Mouse (Mus musculus) left cerebral cortex, adult 9 months (tissue): Measurements from ENCODE around the gene Polr1c.

Experiments used
- DNase-seq, 2 experiments: peaks; one replicate each; pipeline ENCODE4 v3.0.0; 2022; ENCODE audit warnings: low spot score in 2 of 2

The Polr1c gene

DNA sequence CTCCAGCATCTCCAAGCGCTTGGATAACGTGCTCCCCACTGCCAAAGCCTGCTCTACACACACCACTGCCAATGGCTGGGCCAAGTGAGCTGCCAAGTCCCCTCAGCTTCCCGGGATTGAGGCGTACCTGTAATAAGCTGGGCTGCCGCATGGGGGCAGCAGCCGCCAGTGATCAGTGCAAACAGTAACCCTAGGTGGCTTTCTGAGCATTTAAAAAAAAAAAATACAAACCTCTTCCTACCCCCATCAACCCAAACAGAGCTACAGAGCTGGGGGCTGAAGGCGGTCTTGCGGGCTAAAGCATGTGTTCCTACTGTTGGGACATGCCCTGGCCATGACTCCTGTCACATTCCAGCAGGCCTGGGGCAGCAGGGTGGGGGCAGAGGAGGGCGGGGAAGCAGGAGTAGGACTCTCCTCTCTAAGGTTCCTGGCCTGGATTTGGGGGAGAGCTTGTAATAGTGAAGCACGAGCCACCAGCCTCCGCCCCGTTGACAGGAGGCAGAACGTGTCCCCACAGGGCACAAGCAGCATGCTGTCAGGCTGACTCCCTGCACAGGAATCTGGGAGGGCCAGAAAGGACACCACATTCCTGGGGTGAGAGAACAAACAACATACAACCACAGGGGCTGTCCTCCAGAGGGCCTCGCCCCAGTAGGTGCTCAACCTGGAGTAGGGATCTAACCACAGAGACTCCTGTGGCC is 18.2 kb upstream of the Polr1c start:
- peak in 1 of 2 experiments; percentile 88 for DNase-seq

DNA sequence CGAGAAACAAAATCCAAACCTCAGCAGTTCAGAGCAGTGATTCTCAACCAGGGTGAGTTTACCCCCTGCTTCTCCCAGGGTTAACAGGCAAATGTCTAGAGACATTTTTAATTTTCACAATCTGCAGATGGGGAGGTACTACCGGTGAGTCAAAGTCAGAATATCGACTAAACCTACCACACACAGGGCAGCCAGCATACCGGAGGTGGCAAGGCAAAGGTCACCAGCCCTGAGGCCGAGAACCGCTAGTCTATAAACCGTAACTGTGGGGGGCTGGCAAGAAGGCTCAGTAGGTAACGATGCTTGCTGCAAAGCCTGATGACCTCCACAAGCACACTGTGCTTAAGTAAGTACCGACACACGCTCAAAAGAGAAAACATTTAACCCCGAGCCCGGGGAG is 17.6 kb upstream of the Polr1c start:
- DNase-seq, result no peak

DNA sequence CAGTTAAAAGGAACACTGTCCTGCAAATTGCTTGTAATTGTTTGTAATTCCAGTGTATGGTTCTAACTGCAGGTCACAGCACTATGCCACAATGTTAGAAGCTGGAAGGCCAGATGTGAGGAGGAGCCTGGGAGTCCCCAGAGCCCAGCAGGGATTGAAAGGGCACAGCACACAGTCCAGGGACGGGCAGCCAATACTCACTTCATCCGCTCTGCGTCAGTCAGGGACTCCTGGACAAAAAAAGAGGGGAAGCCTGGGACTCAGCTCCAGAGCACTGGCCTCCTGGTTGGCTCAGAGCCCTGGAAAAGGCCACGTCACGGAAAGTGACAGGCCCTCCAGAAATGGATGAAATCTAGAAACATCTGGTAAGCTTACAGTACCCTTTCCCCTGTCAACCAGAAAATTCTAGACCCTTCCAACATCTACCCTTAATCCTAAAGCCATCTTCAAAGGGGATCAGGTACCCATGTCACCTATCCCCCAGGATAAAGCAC is 14.4 kb upstream of the Polr1c start:
- no peak for DNase-seq

DNA sequence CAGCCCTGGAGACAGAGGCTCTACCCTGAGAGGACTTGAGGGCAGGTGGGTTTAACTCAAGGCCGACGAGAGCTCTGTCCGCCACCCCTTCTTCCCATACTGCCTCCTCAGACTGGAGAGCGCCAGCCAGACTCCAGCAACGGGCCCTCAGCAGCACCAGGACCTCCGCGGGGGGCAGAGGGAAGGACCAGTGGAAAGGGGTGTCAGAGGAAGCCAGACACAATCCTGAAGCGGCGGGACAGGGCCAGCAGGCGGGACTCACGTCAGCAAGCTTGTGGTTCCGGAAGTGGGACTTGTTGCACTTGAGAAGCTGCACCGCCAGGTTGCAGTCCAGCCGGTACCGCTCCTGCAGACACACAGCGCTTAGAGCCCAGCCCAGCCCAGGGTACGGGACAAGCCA is 11.8 kb upstream of the Polr1c start:
- no peak for DNase-seq

DNA sequence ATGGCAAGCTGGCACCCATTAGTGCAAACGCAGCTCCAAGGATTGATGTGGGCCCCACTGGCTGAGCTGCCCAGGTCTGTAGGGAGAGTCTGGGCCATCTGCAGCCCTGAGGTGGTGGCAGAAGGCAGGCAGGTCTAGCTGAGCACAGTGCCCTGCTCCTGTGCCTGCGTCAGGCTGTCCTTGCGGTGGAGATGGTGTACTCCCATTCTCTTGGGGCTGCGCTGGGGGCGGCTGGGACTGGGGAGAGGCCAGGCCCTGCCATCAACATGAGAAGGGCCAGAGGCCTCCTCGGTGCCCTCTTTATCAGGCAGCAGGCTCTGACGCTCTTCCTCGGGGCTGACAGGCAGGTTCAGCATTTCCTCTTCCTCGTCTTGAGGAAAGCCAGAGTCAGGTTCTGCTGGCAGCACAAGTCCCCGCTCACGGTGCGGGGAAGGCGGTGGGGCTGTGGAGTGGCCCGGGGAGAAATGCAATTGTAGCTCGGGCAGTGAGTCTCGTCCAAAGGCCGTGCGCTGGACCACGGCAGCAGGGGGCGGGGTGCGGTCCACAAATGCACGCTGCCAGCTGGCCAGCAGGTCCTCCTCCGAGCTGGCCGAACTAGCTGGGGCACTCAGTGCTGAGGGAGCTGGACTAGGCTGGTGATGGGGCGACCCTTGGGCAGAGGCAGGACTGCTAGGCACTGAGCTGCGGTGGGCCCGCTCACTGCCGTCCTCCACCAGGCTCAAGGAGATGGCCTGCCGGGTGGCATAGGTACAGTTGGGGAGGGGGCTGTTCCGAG is 10.6 kb upstream of the Polr1c start:
- DNase-seq, result no peak

DNA sequence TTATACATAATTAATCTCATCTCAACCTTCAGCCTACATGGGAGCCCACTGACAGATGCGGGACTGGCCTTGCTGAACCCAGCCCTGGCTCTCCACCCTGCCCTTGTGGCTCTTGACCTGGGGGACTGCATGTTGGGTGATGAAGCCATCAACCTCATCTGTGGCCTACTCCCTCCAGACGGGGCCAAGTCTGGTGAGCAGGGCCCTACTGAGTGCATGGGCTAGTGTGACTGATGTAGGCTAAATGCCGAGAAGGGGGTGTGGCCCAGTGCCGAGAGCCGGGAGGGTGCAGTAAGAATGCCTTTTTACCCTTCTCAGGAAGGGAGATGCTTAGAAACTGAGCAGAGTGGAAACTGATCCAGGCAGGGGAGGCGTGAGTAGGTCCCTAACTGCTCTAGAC is 7.3 kb upstream of the Polr1c start:
- DNase-seq, result no peak

DNA sequence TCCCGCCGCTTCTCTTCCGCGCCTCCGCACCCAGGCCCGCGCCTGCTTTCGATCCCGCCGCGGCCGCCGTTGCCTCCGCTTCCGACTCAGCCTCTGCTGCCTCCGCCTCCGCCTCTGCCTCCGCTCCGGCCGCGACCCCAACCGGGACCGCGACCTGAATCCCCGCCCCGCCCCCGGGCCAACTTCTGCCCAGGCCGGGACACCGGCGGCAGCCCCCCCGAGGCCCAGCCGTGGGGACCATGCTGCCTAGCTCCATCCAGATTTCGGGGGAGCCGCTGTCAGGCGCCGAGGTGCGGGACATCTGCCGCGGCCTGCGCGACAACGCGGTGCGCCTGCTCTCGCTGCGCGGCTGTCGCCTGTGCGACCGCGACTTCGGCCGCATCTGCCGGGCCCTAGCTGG is 6.3 kb upstream of the Polr1c start:
- DNase-seq, result no peak

DNA sequence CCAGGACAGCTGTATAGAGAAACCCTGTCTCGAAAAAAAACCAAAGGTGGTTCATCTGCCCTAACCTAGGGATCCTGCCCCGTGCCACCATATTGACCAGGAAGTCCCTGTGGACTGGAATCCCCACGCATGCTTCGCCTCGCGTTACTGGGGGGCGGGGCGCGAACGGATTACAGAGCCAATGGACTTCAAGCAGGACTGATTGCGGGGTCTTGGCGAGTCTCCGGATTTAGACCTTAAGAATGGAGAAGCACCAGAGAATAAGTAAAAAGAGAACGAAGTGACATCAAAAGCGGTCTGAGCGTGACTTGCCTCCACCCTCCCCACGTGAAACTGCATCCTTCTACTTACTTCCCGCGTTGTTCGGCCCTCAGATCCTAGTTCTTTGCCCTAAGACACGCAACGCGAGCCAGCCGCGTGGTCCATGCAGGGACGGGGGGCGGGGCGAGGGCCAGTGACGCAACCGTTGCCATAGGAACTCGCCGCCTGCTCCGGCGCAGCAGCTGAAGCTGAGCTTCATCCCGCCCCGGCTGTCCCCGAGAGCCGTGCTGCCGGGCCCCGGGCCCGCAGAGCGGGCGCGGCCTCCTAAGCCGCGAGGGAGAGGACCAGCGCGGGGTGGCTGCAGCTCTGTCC is 5.7 kb upstream of the Polr1c start, which contains the start of gene Lrrc73:
Lrrc73 (plus strand) TSS at position 80 of the 633 bp plus-strand sequence.
- peak; percentile 82 to 93 for DNase-seq

DNA sequence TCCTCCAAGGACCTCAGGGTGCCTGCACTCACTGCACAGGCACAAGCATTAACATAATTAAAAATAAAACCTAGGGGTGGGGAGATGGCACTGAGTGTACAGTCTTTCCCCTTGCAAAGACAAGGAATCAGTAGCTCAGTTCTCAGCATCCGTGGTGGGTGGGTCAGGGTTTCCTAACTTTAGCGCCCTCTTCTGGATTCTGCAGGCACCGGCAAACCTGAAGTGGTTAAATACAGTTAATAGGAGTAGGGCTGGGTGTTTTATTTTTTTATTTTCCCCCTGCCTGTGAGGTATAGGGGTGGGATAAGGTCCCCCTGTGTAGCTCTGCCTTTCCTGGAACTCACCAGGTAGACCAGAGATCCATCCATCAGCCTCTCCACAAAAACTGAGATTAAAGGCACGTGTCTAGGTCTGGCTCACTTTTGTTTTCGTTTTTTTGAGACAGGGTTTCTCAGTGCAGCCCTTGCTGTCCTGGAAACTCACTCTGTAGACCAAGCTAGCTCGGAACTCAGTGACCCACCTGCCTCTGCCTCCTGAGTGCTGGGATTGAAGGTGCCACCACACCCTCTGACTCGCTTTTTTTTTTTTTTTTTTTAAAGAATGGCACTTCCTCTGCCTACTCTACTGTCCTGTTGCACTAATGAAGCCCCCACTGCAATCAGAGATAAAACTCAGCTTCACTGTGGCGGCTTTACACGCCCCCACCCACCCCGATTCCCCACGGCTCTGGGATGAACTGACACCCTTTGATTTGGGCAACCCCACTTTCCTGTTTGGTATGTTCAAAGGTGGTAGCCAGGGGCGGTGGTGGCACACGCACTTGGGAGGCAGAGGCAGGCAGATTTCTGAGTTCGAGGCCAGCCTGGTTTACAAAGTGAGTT is 5.0 kb upstream of the Polr1c start:
- DNase-seq, result peak in 1 of 2 experiments; percentile 65

DNA sequence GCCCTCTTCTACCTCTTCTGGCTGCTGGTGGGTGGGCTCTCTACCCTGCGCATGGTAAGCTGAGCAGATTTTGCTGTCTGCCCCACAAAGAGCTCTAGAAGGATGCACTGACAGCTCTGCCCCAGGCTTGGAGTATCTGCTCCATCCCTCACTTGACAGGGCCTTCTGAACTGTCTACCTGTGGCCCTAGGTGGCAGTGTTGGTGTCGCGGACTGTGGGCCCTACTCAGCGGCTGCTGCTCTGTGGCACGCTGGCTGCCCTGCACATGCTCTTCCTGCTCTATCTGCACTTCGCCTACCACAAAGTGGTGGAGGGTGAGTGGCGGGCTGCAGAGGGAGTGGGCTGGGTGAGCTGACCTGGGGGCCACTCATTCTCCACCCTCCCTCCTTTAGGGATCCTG is 3.3 kb upstream of the Polr1c start:
- no peak for DNase-seq

DNA sequence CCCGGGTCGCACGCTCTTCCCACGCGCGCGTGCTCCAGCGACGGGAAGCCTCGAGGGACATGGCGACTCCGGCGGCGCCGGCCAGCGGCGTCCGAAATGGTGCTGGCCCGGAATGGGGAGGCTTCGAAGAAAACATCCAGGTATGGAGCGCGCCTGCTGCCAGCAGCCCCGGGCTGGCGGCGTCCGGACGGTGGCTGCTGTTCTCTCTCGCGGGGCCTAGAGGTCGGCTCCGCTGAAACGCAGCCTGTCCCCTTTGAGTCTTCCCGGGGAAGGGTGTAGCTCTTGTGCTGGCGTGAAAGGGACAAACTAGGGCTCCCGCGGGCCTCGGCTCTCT is 302 bp upstream of the Polr1c start:
- no peak for DNase-seq

DNA sequence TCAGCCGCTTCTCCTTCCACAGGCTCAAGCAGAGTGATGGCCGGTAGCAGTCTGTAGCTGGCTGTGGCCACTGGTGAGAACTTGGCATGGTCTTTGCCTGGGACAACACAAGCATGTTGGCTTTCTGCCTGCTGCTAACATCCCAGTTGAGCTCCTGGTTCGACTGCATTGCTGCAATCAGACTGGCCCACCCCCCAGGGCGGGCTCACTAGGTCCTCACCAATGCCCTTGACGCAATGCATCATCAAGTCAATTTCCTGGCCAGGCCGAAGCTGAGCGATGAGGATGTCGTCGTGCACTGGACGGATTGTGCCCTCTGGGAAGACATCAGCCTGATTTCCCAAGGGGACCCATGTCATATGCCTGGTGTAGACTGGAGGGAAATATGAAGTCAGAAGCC is 3.3 kb downstream of the Polr1c start:
- DNase-seq, result no peak

DNA sequence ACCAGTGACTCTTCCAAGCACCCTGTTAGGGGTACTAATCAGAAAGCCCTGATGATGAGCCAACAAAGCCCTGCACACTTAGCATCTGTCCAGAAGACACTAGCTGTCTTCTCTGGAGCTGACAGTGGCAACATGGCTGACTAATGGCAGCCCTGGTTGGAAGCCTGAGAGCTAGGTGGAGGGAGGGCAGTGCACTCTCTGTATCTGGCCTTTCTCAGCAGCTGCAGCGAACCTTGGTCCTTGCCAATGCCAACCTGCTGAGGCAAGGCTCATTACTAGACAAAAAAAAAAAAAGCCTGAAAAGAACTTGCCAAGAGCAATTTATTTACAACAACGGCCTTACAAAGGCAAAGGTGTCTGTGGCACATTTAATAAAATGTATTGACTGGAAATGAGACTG is 4.2 kb downstream of the Polr1c start:
- no peak for DNase-seq

DNA sequence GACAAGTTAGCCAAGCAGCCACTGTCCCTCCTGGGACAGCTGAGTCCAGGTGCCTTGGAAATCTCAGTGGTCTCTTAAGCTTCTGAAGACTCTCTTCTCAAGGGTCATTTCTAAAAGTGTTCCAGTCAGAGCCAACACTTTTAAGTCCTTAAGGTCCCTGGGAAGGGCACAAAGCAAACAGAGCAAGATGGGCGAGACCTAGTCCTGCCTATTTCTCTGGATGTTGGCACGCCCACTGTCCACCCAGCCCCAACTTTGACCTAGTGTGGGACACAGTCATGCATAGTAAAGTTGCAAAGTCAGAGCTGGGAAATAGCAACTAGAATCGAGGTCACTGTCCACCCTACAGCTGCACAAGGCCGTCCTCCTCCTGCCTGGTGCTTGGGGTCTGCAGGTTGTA is 4.9 kb downstream of the Polr1c start:
- no peak for DNase-seq

DNA sequence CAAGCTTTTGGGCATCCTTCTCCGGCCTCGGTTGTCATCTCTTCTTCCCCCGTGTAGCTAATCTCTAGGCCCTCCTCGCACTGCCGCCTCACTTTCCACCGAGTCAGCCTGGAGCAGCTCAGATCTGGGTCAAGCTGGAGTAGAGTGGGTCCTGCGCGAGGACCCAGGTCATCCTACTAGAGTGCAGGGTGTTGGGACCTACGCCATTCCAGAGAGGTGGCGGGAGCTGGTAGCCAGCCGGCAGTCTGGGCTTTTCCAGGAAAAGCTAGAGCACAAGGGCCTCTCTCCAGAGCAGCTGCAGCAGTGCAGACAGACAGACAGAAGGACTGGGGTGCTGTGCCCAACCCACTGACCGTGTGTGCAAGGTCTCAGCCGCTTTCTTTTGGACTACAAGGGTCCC is 5.6 kb downstream of the Polr1c start:
- no peak for DNase-seq

DNA sequence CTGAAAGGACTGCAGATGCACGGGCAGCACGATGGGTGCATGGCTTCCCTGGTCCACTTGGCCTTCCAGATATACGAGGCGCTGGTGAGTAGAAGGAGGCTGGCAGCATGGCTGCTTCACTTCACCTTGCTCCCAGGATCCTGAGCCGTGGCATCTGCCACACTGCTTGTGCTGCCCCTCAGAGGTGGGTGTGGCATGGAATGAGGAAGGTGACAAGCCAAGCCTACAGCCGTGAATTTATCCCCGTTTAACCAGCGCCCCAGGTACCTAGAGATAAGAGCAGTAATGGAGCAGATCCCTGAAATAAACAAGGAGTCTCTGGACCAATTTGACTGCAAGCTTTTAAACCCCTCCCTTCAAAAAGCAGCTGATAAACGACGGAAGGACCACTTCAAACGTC is 6.4 kb downstream of the Polr1c start:
- DNase-seq, result no peak

DNA sequence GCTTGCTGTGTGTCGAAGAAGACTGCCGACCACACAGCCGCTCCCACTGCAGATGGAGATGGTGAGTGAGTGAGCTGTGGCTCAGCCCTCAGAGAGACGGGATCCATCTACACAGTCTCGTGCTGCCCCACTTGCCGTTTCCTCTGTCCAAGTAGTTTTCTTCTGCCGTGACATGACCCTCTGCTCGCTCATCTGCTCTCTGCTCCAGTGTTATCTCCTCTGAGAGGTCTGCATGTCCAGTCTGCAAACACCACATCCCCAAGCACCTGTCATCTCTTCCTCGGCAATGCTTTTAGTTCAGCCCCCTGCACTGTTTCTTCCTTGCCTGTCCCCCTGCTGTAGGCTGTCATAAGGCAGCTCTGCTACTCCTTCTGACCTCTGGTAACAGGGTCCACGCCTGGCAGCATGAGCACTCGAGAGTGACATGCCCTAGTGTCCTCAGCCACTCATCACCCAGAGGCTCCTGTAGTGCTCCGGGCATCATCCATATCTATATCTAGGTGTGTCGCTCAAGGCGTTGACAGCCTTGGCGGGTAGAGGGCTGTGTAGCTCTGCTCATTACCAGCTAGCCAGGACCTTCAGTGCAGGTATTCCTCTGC is 8.2 kb downstream of the Polr1c start:
- DNase-seq, result no peak

DNA sequence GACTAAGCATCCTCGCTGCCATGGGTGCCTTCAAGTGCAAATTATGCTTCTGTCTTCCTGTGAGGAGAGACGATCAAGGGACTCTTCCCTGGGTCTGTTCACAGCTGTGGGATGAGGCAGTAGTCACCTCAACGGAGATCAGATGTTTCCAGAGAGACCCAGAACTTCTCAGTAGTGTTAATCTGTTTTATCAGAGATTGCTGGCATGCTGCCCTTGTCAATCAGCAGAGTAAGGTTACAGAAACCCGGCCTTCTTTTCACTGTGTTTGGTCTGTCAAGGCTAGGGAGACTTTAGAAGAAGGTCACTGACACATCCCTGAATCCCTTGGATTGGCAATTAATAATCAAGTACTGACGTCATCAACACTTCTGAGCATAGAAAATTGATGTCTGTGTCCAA is 10.4 kb downstream of the Polr1c start:
- DNase-seq, result no peak

DNA sequence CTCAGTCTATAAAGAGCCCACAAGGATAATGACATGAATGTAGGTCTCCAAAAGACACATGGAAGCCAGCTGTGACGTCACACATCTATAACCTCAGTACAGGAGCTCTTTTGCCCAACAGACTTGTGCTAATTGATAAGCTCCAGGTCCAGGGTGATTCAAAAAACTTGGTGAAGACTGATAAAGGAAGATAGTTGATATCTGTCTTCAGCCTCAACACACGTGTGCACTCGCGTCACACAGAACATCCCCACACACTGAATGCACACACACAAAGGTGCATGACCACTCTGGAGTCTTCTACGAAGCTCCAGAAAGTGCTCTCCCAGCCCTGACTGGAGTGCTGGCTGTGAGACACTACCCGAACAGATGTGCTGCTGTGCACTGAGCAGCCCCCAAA is 10.8 kb downstream of the Polr1c start:
- no peak for DNase-seq

DNA sequence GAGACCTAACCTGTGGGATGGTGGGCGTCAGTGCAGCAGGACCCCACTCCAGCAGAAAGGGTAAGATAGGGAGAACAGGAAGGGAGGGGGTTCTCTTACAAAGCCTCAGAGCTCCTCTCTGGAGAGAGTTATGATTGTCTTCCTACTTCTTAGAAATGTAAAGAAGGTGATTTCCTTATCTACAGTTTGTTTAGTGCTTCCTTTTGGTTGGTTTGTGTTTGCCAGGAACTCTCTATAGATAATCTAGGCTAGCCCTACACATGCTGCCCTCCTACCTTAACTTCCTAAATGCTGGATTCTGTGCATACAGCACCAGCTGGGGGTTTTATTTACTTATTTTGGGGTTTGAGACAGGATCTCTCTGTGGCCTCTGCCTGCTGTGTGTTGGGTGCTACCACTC is 11.8 kb downstream of the Polr1c start:
- no peak for DNase-seq

DNA sequence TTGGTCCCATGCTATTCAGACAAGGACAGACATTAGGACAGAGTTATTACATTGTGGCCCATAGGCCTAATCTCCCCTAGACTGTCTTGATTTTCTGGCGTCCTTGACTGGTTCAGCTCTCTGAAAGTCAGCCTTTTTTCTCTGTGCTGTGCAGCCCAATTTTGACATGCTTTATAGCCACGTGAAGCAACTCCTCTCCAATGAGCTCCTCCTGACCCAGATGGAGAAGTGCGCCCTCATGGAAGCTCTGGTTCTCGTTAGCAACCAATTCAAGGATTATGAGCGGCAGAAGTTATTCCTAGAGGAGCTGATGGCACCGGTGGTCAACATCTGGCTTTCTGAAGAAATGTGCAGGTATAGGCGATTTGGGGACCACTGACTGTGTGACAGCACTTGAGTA is 20.3 kb downstream of the Polr1c start:
- DNase-seq, result no peak

DNA sequence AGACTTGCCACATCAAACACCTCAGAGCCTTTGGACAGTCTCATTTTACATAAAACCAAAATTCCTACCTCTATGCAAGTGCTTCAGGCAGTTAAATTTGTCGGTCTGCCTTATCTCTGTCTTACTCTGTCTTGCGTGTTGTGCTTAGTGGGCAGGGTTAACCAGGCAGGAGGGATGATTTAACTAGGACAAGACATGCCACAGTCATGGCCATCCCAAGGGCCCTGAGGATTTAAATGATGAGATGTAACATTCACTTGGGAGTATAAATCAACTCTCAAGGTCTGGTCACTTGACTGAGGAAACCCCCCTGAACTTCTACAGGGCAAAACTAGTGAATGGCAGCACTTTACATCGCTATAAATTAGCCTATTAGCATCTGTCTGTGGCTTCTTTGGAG is 26.3 kb downstream of the Polr1c start:
- no peak for DNase-seq
